Mouse (Mus musculus) thymus, adult 2 months (tissue): Measurements from ENCODE around the gene Ptprd. TPM values are rescaled to one million over a fixed set of nuclear protein-coding genes. Genes with fewer than 3 reads are reported as not detected.

Experiments used
- DNase-seq: peaks from one replicate; pipeline ENCODE4 v3.0.0; 2021
- H3K27ac ChIP-seq: fragments of 200-500 bp; 2 replicates; pipeline ENCODE4 v1.5.1; 2012; ENCODE audit warnings: low read length, control low read depth; ENCODE audit not compliant: control insufficient read depth, insufficient read depth
- H3K27me3 ChIP-seq: fragments of 200-500 bp; 2 replicates; pipeline ENCODE4 v1.6.1; 2012; ENCODE audit warnings: mild to moderate bottlenecking, low read length, moderate library complexity, mixed read lengths; ENCODE audit not compliant: control insufficient read depth, insufficient read depth
- H3K36me3 ChIP-seq: fragments of 200-500 bp; 2 replicates; pipeline ENCODE4 v1.6.1; 2012; ENCODE audit warnings: mild to moderate bottlenecking, low read length, moderate library complexity; ENCODE audit not compliant: control insufficient read depth, insufficient read depth
- H3K4me1 ChIP-seq: fragments of 200-500 bp; replicated peaks from 2 replicates; pipeline ENCODE4 v1.6.1; 2012; ENCODE audit warnings: low read length; ENCODE audit not compliant: control insufficient read depth, insufficient read depth
- H3K4me3 ChIP-seq: fragments of 200-500 bp; 2 replicates; pipeline ENCODE4 v1.5.1; 2012; ENCODE audit warnings: mild to moderate bottlenecking, low read length, control low read depth, moderate library complexity; ENCODE audit not compliant: control insufficient read depth, insufficient read depth
- CTCF ChIP-seq: fragments of 200-500 bp; IDR thresholded peaks from 2 replicates; pipeline ENCODE4 v1.5.1; 2012; ENCODE audit warnings: mild to moderate bottlenecking, control low read depth, low read length, moderate library complexity, borderline replicate concordance; ENCODE audit not compliant: control insufficient read depth, poor library complexity, insufficient read depth; ENCODE audit errors: extremely low read depth
- POLR2A ChIP-seq: fragments of 200-500 bp; IDR thresholded peaks from 2 replicates; pipeline ENCODE4 v1.6.1; 2012; ENCODE audit warnings: mild to moderate bottlenecking, low read length, control low read depth, moderate library complexity; ENCODE audit not compliant: control insufficient read depth, poor library complexity, insufficient read depth; ENCODE audit errors: extremely low read depth
- WGBS: fragments of 180-500 bp; shearing (Covaris S2); methylation state at CpG from one replicate; pipeline ENCODE4 v1.1.7; 2018; 5-methylcytosine and 5-hydroxymethylcytosine counted together
- polyA plus RNA-seq: library from polyadenylated mRNA; depleted of rRNA; stranded (reverse); fragments of >200 nt; gene quantifications from 2 replicates; pipeline ENCODE4 v1.2.3, GENCODE M21; 2012

Gene Ptprd
- polyA plus RNA-seq, 1 experiment: 1.0 TPM

DNA sequence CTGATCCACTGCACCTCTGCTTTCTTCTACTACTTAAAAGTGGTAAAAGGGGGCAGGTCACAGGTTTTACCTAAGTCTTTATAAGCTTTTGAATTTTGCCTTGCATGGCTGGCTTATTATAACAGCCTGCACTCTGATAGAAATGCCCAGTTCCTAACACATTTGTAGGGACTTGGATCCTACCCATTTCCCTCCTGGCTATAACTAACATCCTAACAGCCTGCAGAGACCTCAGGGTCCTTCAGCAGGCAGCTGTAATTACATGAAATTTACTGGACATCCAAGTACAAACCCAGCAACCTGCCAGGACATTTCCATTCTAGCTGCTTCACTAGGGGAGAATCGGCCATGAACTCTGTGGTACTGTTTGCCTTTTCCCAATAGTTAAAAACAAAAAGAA lies 1751.2 kb downstream of the Ptprd start:
- Histone ChIP-seq H3K27ac (no peak overlapping the region), H3K36me3 (no peaks in the 10 kb centered on the region), H3K4me3 (no peak overlapping the region), H3K27me3 (no peaks in the 10 kb centered on the region), H3K4me1 (no peaks in the 10 kb centered on the region)
- DNase-seq: no peak
- TF ChIP-seq POLR2A (no peak), CTCF (no peak)
- WGBS: 85% methylated on average over 1 of the region's 1 CpGs

DNA sequence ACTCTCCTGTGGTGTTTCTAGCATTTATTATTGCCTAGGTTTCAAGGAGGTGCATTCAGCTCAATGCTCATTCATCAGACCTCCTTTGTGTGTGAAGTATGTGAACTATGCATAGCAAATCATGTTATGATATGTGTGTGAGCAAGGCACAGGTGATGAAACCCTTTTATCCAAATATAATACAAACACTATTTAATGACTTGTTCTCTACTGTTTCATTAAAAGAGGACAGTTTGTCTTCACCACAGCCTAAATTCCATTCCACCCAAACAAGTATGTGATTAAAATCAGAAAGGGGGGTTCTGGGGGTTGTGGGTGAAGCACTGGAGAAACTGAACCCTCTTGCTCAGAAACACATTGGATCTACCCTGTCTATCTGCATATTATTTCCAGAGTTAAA lies 1752.1 kb downstream of the Ptprd start:
- no peak for DNase-seq

DNA sequence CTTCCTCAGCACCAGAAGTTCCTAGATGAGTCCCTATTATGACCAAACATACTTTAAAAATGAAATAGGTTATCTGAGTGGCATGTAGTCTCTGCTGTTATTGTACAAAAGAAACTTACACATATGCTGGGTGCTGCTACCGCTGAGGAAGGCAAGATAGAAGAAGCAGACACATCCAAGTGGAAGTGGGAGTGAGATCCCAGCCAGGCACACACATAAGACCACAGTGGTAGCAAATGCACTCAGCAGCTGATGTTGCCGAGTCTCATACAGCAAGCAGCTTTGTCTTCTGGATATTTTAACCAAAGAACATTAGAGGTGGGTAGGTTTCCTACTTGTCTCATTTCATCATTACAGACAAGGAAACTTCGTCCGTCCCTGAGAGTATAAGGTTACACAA lies 1759.5 kb downstream of the Ptprd start:
- no peak for DNase-seq
- no peaks in the 10 kb centered on the region for H3K36me3 ChIP-seq
- TF ChIP-seq POLR2A (no peak), CTCF (no peak)
- WGBS: 75% methylated on average over 4 of the region's 4 CpGs
- H3K4me1 ChIP-seq: no peaks in the 10 kb centered on the region
- peaks cover 7% of the 10 kb centered on the region; the same call in 1 of the 2 replicates for H3K27me3 ChIP-seq
- H3K4me3 ChIP-seq: no peak overlapping the region
- no peak overlapping the region for H3K27ac ChIP-seq

More for the DNA sequence above, 1752.1 kb downstream of the Ptprd start:
- Histone ChIP-seq H3K4me1 (no peaks in the 10 kb centered on the region), H3K36me3 (no peaks in the 10 kb centered on the region), H3K27me3 (no peaks in the 10 kb centered on the region), H3K27ac (no peak overlapping the region), H3K4me3 (no peak overlapping the region)
- TF ChIP-seq POLR2A (no peak), CTCF (no peak)

DNA sequence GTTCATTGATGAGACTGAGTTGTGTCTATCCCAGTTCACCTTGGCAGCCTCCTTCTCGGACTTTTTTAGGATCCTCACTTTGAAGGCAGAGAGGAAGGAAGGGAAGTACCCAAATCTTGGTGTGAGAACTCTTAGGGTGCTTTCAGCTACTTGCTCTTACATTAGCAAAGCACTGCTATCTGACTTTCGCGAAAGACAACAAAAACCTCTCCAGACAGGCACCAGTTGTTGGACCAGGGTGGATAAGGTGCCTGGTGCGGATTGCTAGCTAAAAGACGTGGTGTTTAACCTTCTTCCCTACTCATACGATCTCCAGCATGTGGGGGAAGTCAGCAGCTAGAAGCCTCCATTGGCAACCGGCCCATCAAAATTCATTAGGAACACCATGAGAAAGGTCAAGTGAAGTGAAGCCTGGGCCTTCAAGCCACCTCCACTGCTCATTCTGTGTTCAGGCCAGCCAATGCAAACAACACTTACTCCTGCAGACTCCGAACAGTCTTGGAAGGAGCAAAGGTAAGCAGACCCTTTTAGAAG lies 1760.7 kb downstream of the Ptprd start:
- H3K36me3 ChIP-seq: no peaks in the 10 kb centered on the region
- peaks cover 7% of the 10 kb centered on the region; the same call in 1 of the 2 replicates for H3K27me3 ChIP-seq
- TF ChIP-seq CTCF: no peak
- no peak for TF ChIP-seq POLR2A
- no peak overlapping the region for H3K27ac ChIP-seq
- DNase-seq: no peak
- no peaks in the 10 kb centered on the region for H3K4me1 ChIP-seq
- H3K4me3 ChIP-seq: no peak overlapping the region
- WGBS: 35% methylated on average over 8 of the region's 8 CpGs

DNA sequence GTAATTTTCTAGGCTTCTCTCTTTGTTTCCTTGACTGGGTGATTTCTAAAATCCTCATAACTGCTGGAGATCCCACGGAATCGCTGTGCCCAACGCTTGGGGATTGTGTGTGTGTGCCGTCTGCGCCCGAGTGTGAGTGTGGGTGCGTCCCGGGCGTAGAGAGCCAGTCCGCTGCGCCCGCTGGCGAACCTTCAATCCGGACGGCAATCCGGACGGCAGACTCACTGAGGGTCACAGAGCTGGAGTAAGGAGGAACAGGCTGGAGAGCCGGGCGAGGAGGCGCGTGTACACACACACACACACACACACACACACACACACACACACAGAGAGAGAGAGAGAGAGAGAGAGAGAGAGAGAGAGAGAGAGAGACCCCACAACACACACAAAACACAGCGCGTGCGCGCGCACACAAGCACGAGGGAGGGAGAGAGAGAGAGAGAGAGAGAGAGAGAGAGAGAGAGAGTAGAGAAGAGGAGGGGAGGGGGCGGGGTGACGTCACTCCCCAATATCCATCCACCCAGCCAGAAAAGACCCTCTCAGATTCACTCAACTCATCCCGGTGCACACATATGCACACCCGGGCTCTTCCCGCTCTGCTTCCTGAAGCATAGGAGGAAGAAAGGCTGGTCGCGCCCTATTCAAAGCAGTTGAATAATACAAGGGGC lies 1761.3 kb downstream of the Ptprd start:
- DNase-seq: no peak
- no peak for TF ChIP-seq POLR2A
- no peak for TF ChIP-seq CTCF
- Histone ChIP-seq H3K27ac (no peak overlapping the region), H3K4me1 (no peaks in the 10 kb centered on the region), H3K36me3 (no peaks in the 10 kb centered on the region), H3K27me3 (peaks cover 7% of the 10 kb centered on the region; the same call in 1 of the 2 replicates), H3K4me3 (no peak overlapping the region)
- 4% methylated on average over 34 of the region's 34 CpGs for WGBS

DNA sequence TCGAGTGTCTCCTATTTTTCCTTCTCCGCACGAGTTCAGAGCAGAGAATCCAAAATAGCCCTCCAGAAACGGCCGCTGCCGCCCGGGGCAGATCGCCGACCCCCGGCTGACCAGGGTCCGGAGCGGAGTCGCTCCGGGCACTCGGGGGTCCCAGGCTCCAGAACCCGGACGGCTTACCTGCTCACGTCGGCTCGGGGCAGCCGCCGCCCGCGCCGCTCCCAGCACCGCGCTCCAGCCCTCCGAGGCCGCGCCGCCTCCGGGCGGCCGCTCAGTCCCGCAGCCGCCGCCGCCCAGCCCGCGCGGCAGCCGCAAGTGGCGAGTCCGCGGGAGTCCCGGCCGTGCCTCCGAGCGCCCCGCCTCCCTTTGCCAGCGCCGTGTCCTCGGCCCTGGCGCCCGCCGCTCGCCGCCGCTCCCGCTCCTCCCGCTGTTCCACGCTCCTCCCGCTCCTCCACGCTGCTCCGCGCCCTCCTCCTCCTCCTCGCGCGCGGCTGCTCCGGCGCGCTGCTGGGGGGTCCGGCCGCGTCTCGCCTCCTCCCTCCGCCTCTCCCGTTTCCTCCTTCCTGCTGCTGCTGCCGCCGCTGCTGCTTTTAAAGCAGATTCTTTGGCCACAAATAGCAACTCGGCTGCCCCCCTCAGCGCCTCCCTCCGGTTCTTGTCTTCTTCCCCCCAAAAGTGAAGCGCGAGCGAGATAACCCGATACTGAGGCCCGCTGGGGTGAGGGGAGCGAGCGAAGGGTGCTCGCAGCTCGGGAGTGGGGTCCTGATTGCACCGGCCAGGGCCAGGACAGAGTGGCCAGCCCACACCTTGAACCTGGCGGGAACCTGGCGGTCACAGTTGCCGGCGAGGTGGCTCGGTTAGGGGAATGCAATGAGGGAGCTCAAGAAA lies 1762.1 kb downstream of the Ptprd start:
- H3K36me3 ChIP-seq: no peaks in the 10 kb centered on the region
- 2% methylated on average over 97 of the region's 99 CpGs for WGBS
- DNase-seq: no peak
- H3K27ac ChIP-seq: no peak overlapping the region
- no peak for TF ChIP-seq POLR2A
- no peak for TF ChIP-seq CTCF
- H3K4me1 ChIP-seq: no peaks in the 10 kb centered on the region
- peak overlapping the region; percentile 17 for H3K4me3 ChIP-seq
- H3K27me3 ChIP-seq: peaks cover 7% of the 10 kb centered on the region; the same call in 1 of the 2 replicates
